Mouse (Mus musculus) heart, adult 11 months (tissue): Measurements from ENCODE around the gene Ehbp1l1.

Experiments used
- DNase-seq: peaks from one replicate; pipeline ENCODE4 v3.0.0; 2022

The Ehbp1l1 gene

GRCm38 (mm10) chr19:5725767-5726515 is at the start of gene Ehbp1l1:
TSS of gene Ehbp1l1 (minus strand) at chr19:5726317.
- DNase-seq, result peak; percentile 99

GRCm38 (mm10) chr19:5770925-5771860 is 45.1 kb upstream of the Ehbp1l1 start, which contains the start of gene Scyl1:
TSS of gene Scyl1 (minus strand) at chr19:5771419.
- DNase-seq, result peak; percentile 100

GRCm38 (mm10) chr19:5770311-5770710 is 44.2 kb upstream of the Ehbp1l1 start:
- peak; percentile 95 for DNase-seq

- no peak for DNase-seq
These were observed 41.2 kb upstream of the Ehbp1l1 start for GRCm38 (mm10) chr19:5767271-5767670.

- DNase-seq, result no peak
These were observed 37.0 kb upstream of the Ehbp1l1 start for GRCm38 (mm10) chr19:5763163-5763562.

- DNase-seq, result peak; percentile 90
These were observed 32.8 kb upstream of the Ehbp1l1 start for GRCm38 (mm10) chr19:5758878-5759403.

- DNase-seq, result peak; percentile 91
These were observed 31.0 kb upstream of the Ehbp1l1 start for GRCm38 (mm10) chr19:5756991-5757636.

- DNase-seq, result no peak
These were observed 30.3 kb upstream of the Ehbp1l1 start for GRCm38 (mm10) chr19:5756321-5756985.

- DNase-seq, result no peak
These were observed 25.6 kb upstream of the Ehbp1l1 start for GRCm38 (mm10) chr19:5751742-5752141.

- DNase-seq, result no peak
These were observed 24.8 kb upstream of the Ehbp1l1 start for GRCm38 (mm10) chr19:5750951-5751350.

GRCm38 (mm10) chr19:5749476-5749875 is 23.4 kb upstream of the Ehbp1l1 start:
- no peak for DNase-seq

- DNase-seq, result no peak
These were observed 20.8 kb upstream of the Ehbp1l1 start for GRCm38 (mm10) chr19:5746907-5747363.

- no peak for DNase-seq
These were observed 19.9 kb upstream of the Ehbp1l1 start for GRCm38 (mm10) chr19:5745756-5746710.

GRCm38 (mm10) chr19:5743576-5743975 is 17.5 kb upstream of the Ehbp1l1 start:
- DNase-seq, result peak; percentile 95

- DNase-seq, result no peak
These were observed 16.1 kb upstream of the Ehbp1l1 start for GRCm38 (mm10) chr19:5742241-5742641.

- peak; percentile 99 for DNase-seq
These were observed 15.6 kb upstream of the Ehbp1l1 start for GRCm38 (mm10) chr19:5741641-5742240.

- peak; percentile 98 for DNase-seq
These were observed 14.5 kb upstream of the Ehbp1l1 start, which contains the start of gene Ltbp3 for GRCm38 (mm10) chr19:5740320-5741317. TSS of gene Ltbp3 (plus strand) at chr19:5740904.

- no peak for DNase-seq
These were observed 13.3 kb upstream of the Ehbp1l1 start for GRCm38 (mm10) chr19:5739446-5739845.

- no peak for DNase-seq
These were observed 8.2 kb upstream of the Ehbp1l1 start for GRCm38 (mm10) chr19:5734325-5734724.
